Mouse (Mus musculus): ENCODE results near the gene Spem2. TPM values are rescaled to one million over a fixed set of nuclear protein-coding genes. Genes with fewer than 3 reads are reported as not detected.

The Spem2 gene
- polyA plus RNA-seq, 1 experiment from 2014 or later = not detected

- ATAC-seq (no peak), DNase-seq (ENCODE audit: low spot score) (no peak)
- no peaks in the 10 kb centered on the region for H3K4me1 ChIP-seq (ENCODE audit: insufficient read depth, low read depth, low read length)
- no peaks in the 10 kb centered on the region for H3K27me3 ChIP-seq (replicated peaks; ENCODE audit: insufficient read depth, low read length)
- no peak overlapping the region for H3K9ac ChIP-seq (replicated peaks; ENCODE audit: low read depth)
- no peak overlapping the region for H3K4me3 ChIP-seq (ENCODE audit: low read depth, low read length)
- H3K4me2 ChIP-seq (replicated peaks; ENCODE audit: low read depth, low read length) = no peak overlapping the region
- TF ChIP-seq CTCF (IDR thresholded peaks at IDR 0.05) (no peak), EP300 (IDR thresholded peaks at IDR 0.05) (no peak)
- H3K27ac ChIP-seq (ENCODE audit: low read length) = no peak overlapping the region
- no peaks in the 10 kb centered on the region for H3K36me3 ChIP-seq (ENCODE audit: insufficient read depth, low read length)
- WGBS = 61% methylated on average over 2 of the region's 2 CpGs
- no peaks in the 10 kb centered on the region for H3K9me3 ChIP-seq (ENCODE audit: low read length)
Measured at GRCm38 (mm10) chr11:69823456-69823855, 5.2 kb upstream of the Spem2 start.

GRCm38 (mm10) chr11:69822080-69822479, 3.8 kb upstream of the Spem2 start, which contains the start of gene Spem1:
TSS of gene Spem1 (minus strand) at chr11:69822180.
- no peak within 1 kb of the TSS for H3K4me3 ChIP-seq (ENCODE audit: low read depth, low read length)
- H3K9me3 ChIP-seq (ENCODE audit: low read length) = no peaks in the 10 kb centered on the region
- no peaks in the 10 kb centered on the region for H3K27me3 ChIP-seq (replicated peaks; ENCODE audit: insufficient read depth, low read length)
- no peak within 1 kb of the TSS for H3K27ac ChIP-seq (ENCODE audit: low read length)
- no peak for DNase-seq (ENCODE audit: low spot score)
- H3K9ac ChIP-seq (replicated peaks; ENCODE audit: low read depth) = no peak within 1 kb of the TSS
- no peak for TF ChIP-seq EP300 (IDR thresholded peaks at IDR 0.05)
- no peak for TF ChIP-seq CTCF (IDR thresholded peaks at IDR 0.05)
- 85% methylated on average over 3 of the region's 3 CpGs for WGBS
- no peak within 1 kb of the TSS for H3K4me2 ChIP-seq (replicated peaks; ENCODE audit: low read depth, low read length)
- no peaks in the 10 kb centered on the region for H3K4me1 ChIP-seq (ENCODE audit: insufficient read depth, low read depth, low read length)
- H3K36me3 ChIP-seq (ENCODE audit: insufficient read depth, low read length) = no peaks in the 10 kb centered on the region
- no peak for ATAC-seq

GRCm38 (mm10) chr11:69818871-69819270, 606 bp upstream of the Spem2 start:
- Histone ChIP-seq H3K36me3 (ENCODE audit: insufficient read depth, low read length) (no peaks in the 10 kb centered on the region), H3K4me3 (ENCODE audit: low read depth, low read length) (no peak overlapping the region), H3K4me1 (ENCODE audit: insufficient read depth, low read depth, low read length) (no peaks in the 10 kb centered on the region), H3K27me3 (replicated peaks; ENCODE audit: insufficient read depth, low read length) (no peaks in the 10 kb centered on the region), H3K9me3 (ENCODE audit: low read length) (no peaks in the 10 kb centered on the region), H3K4me2 (replicated peaks; ENCODE audit: low read depth, low read length) (no peak overlapping the region), H3K9ac (replicated peaks; ENCODE audit: low read depth) (no peak overlapping the region), H3K27ac (ENCODE audit: low read length) (no peak overlapping the region)
- 88% methylated on average over 8 of the region's 8 CpGs for WGBS
- DNase-seq (ENCODE audit: low spot score) = no peak
- TF ChIP-seq CTCF (IDR thresholded peaks at IDR 0.05) (no peak), EP300 (IDR thresholded peaks at IDR 0.05) (no peak)
- no peak for ATAC-seq

- Histone ChIP-seq H3K4me2 (replicated peaks; ENCODE audit: low read depth, low read length) (no peak overlapping the region), H3K27me3 (replicated peaks; ENCODE audit: insufficient read depth, low read length) (no peaks in the 10 kb centered on the region), H3K36me3 (ENCODE audit: insufficient read depth, low read length) (no peaks in the 10 kb centered on the region), H3K9me3 (ENCODE audit: low read length) (no peaks in the 10 kb centered on the region), H3K4me1 (ENCODE audit: insufficient read depth, low read depth, low read length) (no peaks in the 10 kb centered on the region), H3K9ac (replicated peaks; ENCODE audit: low read depth) (no peak overlapping the region), H3K27ac (ENCODE audit: low read length) (no peak overlapping the region), H3K4me3 (ENCODE audit: low read depth, low read length) (no peak overlapping the region)
- DNase-seq (ENCODE audit: low spot score) (no peak), ATAC-seq (no peak)
- 85% methylated on average over 12 of the region's 12 CpGs for WGBS
- no peak for TF ChIP-seq CTCF (IDR thresholded peaks at IDR 0.05)
- no peak for TF ChIP-seq EP300 (IDR thresholded peaks at IDR 0.05)
Measured at GRCm38 (mm10) chr11:69816520-69816919, 1.7 kb downstream of the Spem2 start.

- Histone ChIP-seq H3K4me1 (ENCODE audit: insufficient read depth, low read depth, low read length) (no peaks in the 10 kb centered on the region), H3K9ac (replicated peaks; ENCODE audit: low read depth) (no peak within 1 kb of the TSS), H3K27ac (ENCODE audit: low read length) (no peak within 1 kb of the TSS), H3K9me3 (ENCODE audit: low read length) (no peaks in the 10 kb centered on the region), H3K4me2 (replicated peaks; ENCODE audit: low read depth, low read length) (no peak within 1 kb of the TSS), H3K4me3 (ENCODE audit: low read depth, low read length) (no peak within 1 kb of the TSS), H3K36me3 (ENCODE audit: insufficient read depth, low read length) (no peaks in the 10 kb centered on the region), H3K27me3 (replicated peaks; ENCODE audit: insufficient read depth, low read length) (no peaks in the 10 kb centered on the region)
- ATAC-seq (no peak), DNase-seq (ENCODE audit: low spot score) (no peak)
- 56% methylated on average over 10 of the region's 10 CpGs for WGBS
- no peak for TF ChIP-seq EP300 (IDR thresholded peaks at IDR 0.05)
- TF ChIP-seq CTCF (IDR thresholded peaks at IDR 0.05) = no peak
Measured at GRCm38 (mm10) chr11:69815155-69815554, 3.1 kb downstream of the Spem2 start, which contains the start of gene Gm39566. TSS of gene Gm39566 (minus strand) at chr11:69815298.

- H3K9me3 ChIP-seq (ENCODE audit: low read length) = no peaks in the 10 kb centered on the region
- H3K9ac ChIP-seq (replicated peaks; ENCODE audit: low read depth) = no peak overlapping the region
- H3K4me1 ChIP-seq (ENCODE audit: insufficient read depth, low read depth, low read length) = no peaks in the 10 kb centered on the region
- H3K27me3 ChIP-seq (replicated peaks; ENCODE audit: insufficient read depth, low read length) = no peaks in the 10 kb centered on the region
- no peak overlapping the region for H3K4me2 ChIP-seq (replicated peaks; ENCODE audit: low read depth, low read length)
- ATAC-seq (no peak), DNase-seq (ENCODE audit: low spot score) (no peak)
- H3K27ac ChIP-seq (ENCODE audit: low read length) = no peak overlapping the region
- H3K36me3 ChIP-seq (ENCODE audit: insufficient read depth, low read length) = no peaks in the 10 kb centered on the region
- no peak overlapping the region for H3K4me3 ChIP-seq (ENCODE audit: low read depth, low read length)
- TF ChIP-seq EP300 (IDR thresholded peaks at IDR 0.05) (no peak), CTCF (IDR thresholded peaks at IDR 0.05) (no peak; the same call in 1 of the 2 replicates)
Measured at GRCm38 (mm10) chr11:69810280-69810679, 8.0 kb downstream of the Spem2 start.

- no peak overlapping the region for H3K27ac ChIP-seq (ENCODE audit: low read length)
- H3K4me3 ChIP-seq (ENCODE audit: low read depth, low read length) = no peak overlapping the region
- DNase-seq (ENCODE audit: low spot score) = no peak
- no peak for TF ChIP-seq EP300 (IDR thresholded peaks at IDR 0.05)
- no peak overlapping the region for H3K9ac ChIP-seq (replicated peaks; ENCODE audit: low read depth)
- H3K27me3 ChIP-seq (replicated peaks; ENCODE audit: insufficient read depth, low read length) = no peaks in the 10 kb centered on the region
- no peaks in the 10 kb centered on the region for H3K9me3 ChIP-seq (ENCODE audit: low read length)
- no peak overlapping the region for H3K4me2 ChIP-seq (replicated peaks; ENCODE audit: low read depth, low read length)
- H3K36me3 ChIP-seq (ENCODE audit: insufficient read depth, low read length) = no peaks in the 10 kb centered on the region
- WGBS = 59% methylated on average over 2 of the region's 2 CpGs
- no peak for ATAC-seq
- peaks cover 16% of the 10 kb centered on the region; the same call in 1 of the 2 replicates for H3K4me1 ChIP-seq (ENCODE audit: insufficient read depth, low read depth, low read length)
Measured at GRCm38 (mm10) chr11:69807641-69808040, 10.6 kb downstream of the Spem2 start.
